Mouse (Mus musculus) left cerebral cortex, adult 6 months (tissue): ENCODE results near the gene Serinc3. TPM values are rescaled to one million over a fixed set of nuclear protein-coding genes. Genes with fewer than 3 reads are reported as not detected.

Source experiments
- long read RNA-seq, 2 experiments: library from polyadenylated mRNA; unstranded; transcript quantifications; one replicate each; pipeline ENCODE4 v2.0.0; 2019 to 2020
- polyA plus RNA-seq: library from polyadenylated mRNA; unstranded; fragments of <200 nt; fragmentation: Nextera tagmentation; gene quantifications from 2 replicates; pipeline ENCODE4 v1.2.3, GENCODE M21; 2021

Serinc3 gene
- 31.1 and 48.0 TPM in 2 replicates for polyA plus RNA-seq
- long read RNA-seq, experiment 1, transcript Serinc3-201 (10 exons, 3,683 nt): major isoform, 326 of 384 reads
- long read RNA-seq, experiment 1, partial matches to known transcripts: 44 of 384 reads
- long read RNA-seq, experiment 1, other reads (novel, unspliced or antisense): 14 of 384 reads
- long read RNA-seq, experiment 2, transcript Serinc3-201 (10 exons, 3,683 nt): major isoform, 69 of 117 reads
- long read RNA-seq, experiment 2, partial matches to known transcripts: 38 of 117 reads
- long read RNA-seq, experiment 2, other reads (novel, unspliced or antisense): 10 of 117 reads

GRCm38 (mm10) chr2:163644575-163645385, at the start of gene Serinc3:
Gene Serinc3, minus strand, starts transcription at chr2:163645131.

GRCm38 (mm10) chr2:163657975-163658886, 13.3 kb upstream of the Serinc3 start, which contains the start of gene Pkig:
Gene Pkig, plus strand, starts transcription at chr2:163658386.

GRCm38 (mm10) chr2:163602101-163602971, 42.6 kb downstream of the Serinc3 start, which contains the start of gene Ttpal:
Gene Ttpal, plus strand, starts transcription at chr2:163602314.

Other genes with a start within 250 kb of the Serinc3 start
- gene Jph2, start 247.1 kb downstream of the Serinc3 start, polyA plus RNA-seq: 0.18 and 0.23 TPM in 2 replicates
- 29.6 and 38.1 TPM in 2 replicates for gene Oser1, start 220.4 kb downstream of the Serinc3 start, polyA plus RNA-seq
- 81.2 and 95.8 TPM in 2 replicates for gene Gdap1l1, start 206.7 kb downstream of the Serinc3 start, polyA plus RNA-seq
- gene Fitm2, start 172.5 kb downstream of the Serinc3 start, polyA plus RNA-seq: 7.7 and 8.3 TPM in 2 replicates
- not detected in 2 replicates for gene R3hdml, start 152.8 kb downstream of the Serinc3 start, polyA plus RNA-seq
- not detected in 2 replicates for gene Hnf4a, start 138.3 kb downstream of the Serinc3 start, polyA plus RNA-seq
- 32.5 and 36.4 TPM in 2 replicates for gene Ttpal, start 42.8 kb downstream of the Serinc3 start, polyA plus RNA-seq
- gene Pkig, start 13.3 kb upstream of the Serinc3 start, polyA plus RNA-seq: 258 and 346 TPM in 2 replicates
- 0.25 and 0.42 TPM in 2 replicates for gene Ada, start 105.1 kb upstream of the Serinc3 start, polyA plus RNA-seq
- 0.38 TPM in 1 of 2 replicates, not detected in the other for gene Ccn5, start 175.7 kb upstream of the Serinc3 start, polyA plus RNA-seq
- gene Kcnk15, start 208.5 kb upstream of the Serinc3 start, polyA plus RNA-seq: 0.11 and 0.23 TPM in 2 replicates